Mouse (Mus musculus): ENCODE measurements at regions not wholly inside any gene's neighbourhood (a gene's known extent, or its start where the extent isn't known, plus 50 kb on each side); places are given as distances from the start of the nearest gene placed in this dataset.

GRCm38 (mm10) chr17:82999710-83000109 lies 215.4 kb upstream of the Pkdcc start:
- TF ChIP-seq CTCF (IDR thresholded peaks at IDR 0.05; ENCODE audit: low read depth) = no peak
- no peak for TF ChIP-seq EP300 (optimal IDR thresholded peaks at IDR 0.05)

Measured in stomach, postnatal 0 days (tissue).